8 mouse cellular contexts compared by ENCODE assay signal in genomic region chr11:106918901-106919300, GRCm38 (mm10). TPM values are rescaled to one million over a fixed set of nuclear protein-coding genes. Genes with fewer than 3 reads are reported as not detected.
DNase-seq lines count a peak whose midpoint lies in the region; ATAC-seq and TF ChIP-seq lines count a peak whose summit lies in the region.

No protein-coding gene starts in this region.

- H3K4me3 ChIP-seq in lung, adult 2 months (replicated peaks; ENCODE audit: extremely low read depth, low read depth, low read length), result peak overlapping the region; percentile 76
- peak overlapping the region; percentile 88 for H3K4me3 ChIP-seq in embryonic facial prominence, embryonic 14.5 days (ENCODE audit: low read depth, low read length)
- peak overlapping the region; percentile 95 for H3K4me3 ChIP-seq in intestine, embryonic 16.5 days (ENCODE audit: low read length)
- peak overlapping the region; percentile 94 for H3K4me3 ChIP-seq in neural tube, embryonic 13.5 days

- peak overlapping the region; percentile 85 for H3K4me2 ChIP-seq in embryonic facial prominence, embryonic 14.5 days (ENCODE audit: low read depth, low read length)
- peak overlapping the region; percentile 78 for H3K4me2 ChIP-seq in intestine, embryonic 16.5 days (ENCODE audit: low read depth, low read length)
- peak overlapping the region; percentile 95 for H3K4me2 ChIP-seq in neural tube, embryonic 13.5 days

- H3K27me3 ChIP-seq in embryonic facial prominence, embryonic 14.5 days (replicated peaks; ENCODE audit: control insufficient read depth, insufficient read depth, low read length), result no peaks in the 10 kb centered on the region
- H3K27me3 ChIP-seq in intestine, embryonic 16.5 days (replicated peaks; ENCODE audit: control insufficient read depth, insufficient read depth, low read length), result no peaks in the 10 kb centered on the region
- H3K27me3 ChIP-seq in neural tube, embryonic 13.5 days, result no peaks in the 10 kb centered on the region

- no peak for TF ChIP-seq POLR2A in lung, adult 2 months (IDR thresholded peaks at IDR 0.05; ENCODE audit: borderline replicate concordance, extremely low read depth, low read depth, low read length)

- H3K27ac ChIP-seq in embryonic facial prominence, embryonic 14.5 days (replicated peaks; ENCODE audit: low read depth, low read length), result no peak overlapping the region; the same call in 1 of the 2 replicates
- no peak overlapping the region for H3K27ac ChIP-seq in intestine, embryonic 16.5 days (ENCODE audit: low read length)
- H3K27ac ChIP-seq in neural tube, embryonic 13.5 days (replicated peaks), result no peak overlapping the region

- no peak for DNase-seq in lung, adult 2 months
- no peak for DNase-seq in lung, postnatal 10 days
- no peak for DNase-seq in embryonic facial prominence, embryonic 14.5 days (ENCODE audit: low spot score)
- DNase-seq in cerebellum, adult 8-10 months, result no peak
- DNase-seq in spleen, postnatal 4 days (ENCODE audit: low spot score in 2 of 2), result no peak

- peaks cover 18% of the 10 kb centered on the region for H3K4me1 ChIP-seq in lung, adult 2 months (ENCODE audit: control insufficient read depth, insufficient read depth, low read length)
- peaks cover 18% of the 10 kb centered on the region for H3K4me1 ChIP-seq in embryonic facial prominence, embryonic 14.5 days (ENCODE audit: control insufficient read depth, insufficient read depth, low read length)
- peaks cover 12% of the 10 kb centered on the region for H3K4me1 ChIP-seq in intestine, embryonic 16.5 days (ENCODE audit: control insufficient read depth, insufficient read depth, low read length)
- H3K4me1 ChIP-seq in neural tube, embryonic 13.5 days (replicated peaks), result peaks cover 32% of the 10 kb centered on the region

- H3K9ac ChIP-seq in embryonic facial prominence, embryonic 14.5 days (ENCODE audit: low read depth, low read length), result peak overlapping the region; percentile 94
- peak overlapping the region; percentile 97 for H3K9ac ChIP-seq in intestine, embryonic 16.5 days (ENCODE audit: low read depth, low read length)
- peak overlapping the region; percentile 99 for H3K9ac ChIP-seq in neural tube, embryonic 13.5 days

- no peak for TF ChIP-seq CTCF in lung, adult 2 months (IDR thresholded peaks at IDR 0.05; ENCODE audit: insufficient read depth, low read length)

- no peaks in the 10 kb centered on the region for H3K36me3 ChIP-seq in embryonic facial prominence, embryonic 14.5 days (ENCODE audit: control insufficient read depth, insufficient read depth, low read length)
- H3K36me3 ChIP-seq in intestine, embryonic 16.5 days (ENCODE audit: control insufficient read depth, insufficient read depth, low read length), result no peaks in the 10 kb centered on the region
- H3K36me3 ChIP-seq in neural tube, embryonic 13.5 days, result no peaks in the 10 kb centered on the region

- WGBS in lung, adult 2 months, result 5% methylated on average over 8 of the region's 8 CpGs
- 15% methylated on average over 8 of the region's 8 CpGs for WGBS in embryonic facial prominence, embryonic 14.5 days
- WGBS in intestine, embryonic 16.5 days, result 11% methylated on average over 8 of the region's 8 CpGs
- 19% methylated on average over 8 of the region's 8 CpGs for WGBS in neural tube, embryonic 13.5 days

- no peaks in the 10 kb centered on the region for H3K9me3 ChIP-seq in embryonic facial prominence, embryonic 14.5 days (ENCODE audit: control insufficient read depth, low read length)
- H3K9me3 ChIP-seq in intestine, embryonic 16.5 days (ENCODE audit: control insufficient read depth, low read length), result no peaks in the 10 kb centered on the region
- H3K9me3 ChIP-seq in neural tube, embryonic 13.5 days, result no peaks in the 10 kb centered on the region

- ATAC-seq in embryonic facial prominence, embryonic 14.5 days (ENCODE audit: low read depth), result no peak
- ATAC-seq in intestine, embryonic 16.5 days, result no peak
- no peak for ATAC-seq in neural tube, embryonic 13.5 days (ENCODE audit: low read depth)
- ATAC-seq in cerebellum, adult (ENCODE audit: insufficient number of reproducible peaks, low FRiP score, low TSS enrichment), result no peak

RNA-seq across cellular contexts. Expression of gene Smurf2, which starts 1.6 kb away (rescaled TPM):
- 19.1 and 24.7 TPM in 2 replicates for polyA plus RNA-seq in lung, adult 2 months (2012; rRNA removed)
- polyA plus RNA-seq in embryonic facial prominence, embryonic 14.5 days (2014; fragmentation: Nextera tagmentation; extraction: Ambion mirVana), result 18.1 and 20.7 TPM in 2 replicates
- polyA plus RNA-seq in intestine, embryonic 16.5 days (2015; fragmentation: Nextera tagmentation; extraction: Ambion mirVana), result 8.7 and 9.4 TPM in 2 replicates
- 14.1 and 15.1 TPM in 2 replicates for polyA plus RNA-seq in neural tube, embryonic 13.5 days (2015; fragmentation: Nextera tagmentation; extraction: Ambion mirVana)
